8 mouse cellular contexts compared by ENCODE assay signal in the genomic region with DNA sequence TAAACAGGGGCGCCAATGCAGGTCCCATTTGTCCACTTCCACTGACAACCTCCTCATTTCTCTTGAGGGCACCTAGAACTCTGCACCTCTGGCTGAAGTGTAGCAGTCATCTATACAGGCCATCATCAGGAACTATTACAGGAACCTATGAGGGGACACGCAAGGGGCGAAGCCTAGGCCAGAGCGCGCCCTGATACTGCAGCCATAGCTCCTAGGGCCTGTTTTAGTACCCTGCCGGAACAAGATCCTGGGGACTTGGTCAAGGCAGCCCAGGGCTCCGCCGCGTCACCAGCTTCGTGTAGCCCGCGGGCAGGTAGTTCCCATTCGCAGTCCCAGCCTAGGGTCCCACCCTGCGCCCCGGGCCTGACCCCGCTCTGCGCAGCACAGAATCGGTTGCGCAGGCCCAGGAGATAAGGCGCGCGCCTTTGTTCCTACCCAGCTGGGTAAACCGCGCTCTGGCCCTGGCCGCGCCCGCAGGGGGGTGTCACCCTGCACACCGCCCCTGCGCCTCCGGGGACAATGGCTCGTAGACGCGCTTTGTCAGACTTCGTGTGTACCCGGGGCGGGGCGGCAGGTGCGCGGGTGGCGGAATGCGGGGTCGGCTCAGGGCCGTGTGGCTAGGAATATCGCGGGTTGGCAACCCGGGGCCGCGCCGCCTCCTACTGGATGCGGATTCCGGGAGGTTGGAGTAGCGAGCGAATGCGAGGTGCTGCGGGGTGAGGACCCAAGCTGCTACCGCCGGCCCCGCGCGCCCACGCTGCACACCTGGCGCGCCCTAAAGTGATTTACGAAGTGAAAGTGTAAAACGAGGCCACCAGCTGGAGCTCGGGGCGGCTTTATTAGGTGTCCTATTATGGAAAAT. TPM values are rescaled to one million over a fixed set of nuclear protein-coding genes. Genes with fewer than 3 reads are reported as not detected.
A peak's percentile ranks its signal among the peaks of the same experiment; 100 is the strongest.
DNase-seq lines count a peak whose midpoint lies in the region; ATAC-seq and TF ChIP-seq lines count a peak whose summit lies in the region.

No protein-coding gene starts in this region.

- H3K27ac ChIP-seq in heart, embryonic 16.5 days (ENCODE audit: low read length), result no peak overlapping the region
- no peak overlapping the region for H3K27ac ChIP-seq in bone marrow macrophage, adult 2 months (ENCODE audit: insufficient read depth, low read depth, low read length)
- no peak overlapping the region for H3K27ac ChIP-seq in hindbrain, embryonic 15.5 days (replicated peaks)
- no peak overlapping the region for H3K27ac ChIP-seq in midbrain, embryonic 12.5 days (replicated peaks)

- H3K9me3 ChIP-seq in heart, embryonic 16.5 days (replicated peaks; ENCODE audit: control insufficient read depth, low read length), result no peaks in the 10 kb centered on the region
- H3K9me3 ChIP-seq in hindbrain, embryonic 15.5 days, result no peaks in the 10 kb centered on the region
- no peaks in the 10 kb centered on the region for H3K9me3 ChIP-seq in midbrain, embryonic 12.5 days

- H3K9ac ChIP-seq in heart, embryonic 16.5 days (ENCODE audit: low read length), result 0 out of 2 replicates have a peak overlapping the region, but pooled peaks have one; percentile 23
- H3K9ac ChIP-seq in hindbrain, embryonic 15.5 days, result no peak overlapping the region
- H3K9ac ChIP-seq in midbrain, embryonic 12.5 days (replicated peaks), result peak overlapping the region; percentile 38; the same call in 1 of the 2 replicates

- no peak for DNase-seq in heart, adult 18-20 months
- no peak for DNase-seq in frontal cortex, adult 2 months (ENCODE audit: extremely low spot score in 1 of 2, low spot score in 1 of 2)
- no peak for DNase-seq in right cerebral cortex, adult 2 months (ENCODE audit: low spot score in 2 of 2)
- DNase-seq in cerebellum, postnatal 4 days (ENCODE audit: low spot score in 2 of 2), result no peak

- H3K4me3 ChIP-seq in heart, embryonic 16.5 days (ENCODE audit: low read length), result peak overlapping the region; percentile 60
- peak overlapping the region; percentile 65 for H3K4me3 ChIP-seq in bone marrow macrophage, adult 2 months (ENCODE audit: insufficient read depth, low read length)
- peak overlapping the region; percentile 25 for H3K4me3 ChIP-seq in hindbrain, embryonic 15.5 days
- peak overlapping the region; percentile 38 for H3K4me3 ChIP-seq in midbrain, embryonic 12.5 days

- TF ChIP-seq POLR2A in bone marrow macrophage, adult 2 months (IDR thresholded peaks at IDR 0.05; ENCODE audit: borderline replicate concordance, low read depth, low read length), result no peak

- no peak for TF ChIP-seq CTCF in bone marrow macrophage, adult 2 months (IDR thresholded peaks at IDR 0.05; ENCODE audit: low read depth, low read length)

- 4% methylated on average over 67 of the region's 67 CpGs for WGBS in heart, embryonic 16.5 days
- WGBS in hindbrain, embryonic 15.5 days, result 3% methylated on average over 67 of the region's 67 CpGs
- WGBS in midbrain, embryonic 12.5 days, result 2% methylated on average over 67 of the region's 67 CpGs

- peaks cover 61% of the 10 kb centered on the region for H3K27me3 ChIP-seq in heart, embryonic 16.5 days (ENCODE audit: control insufficient read depth, insufficient read depth, low read length)
- H3K27me3 ChIP-seq in hindbrain, embryonic 15.5 days, result peaks cover 66% of the 10 kb centered on the region
- H3K27me3 ChIP-seq in midbrain, embryonic 12.5 days, result peaks cover 75% of the 10 kb centered on the region

- H3K36me3 ChIP-seq in heart, embryonic 16.5 days (ENCODE audit: control insufficient read depth, insufficient read depth), result no peaks in the 10 kb centered on the region
- H3K36me3 ChIP-seq in hindbrain, embryonic 15.5 days, result no peaks in the 10 kb centered on the region
- H3K36me3 ChIP-seq in midbrain, embryonic 12.5 days, result no peaks in the 10 kb centered on the region

- no peak for ATAC-seq in heart, embryonic 16.5 days (replicated peaks; ENCODE audit: extremely low read depth, insufficient read depth, low FRiP score)
- peak; percentile 42; the same call in 1 of the 2 replicates for ATAC-seq in hindbrain, embryonic 15.5 days (ENCODE audit: low FRiP score, low read depth)
- ATAC-seq in midbrain, embryonic 12.5 days (ENCODE audit: low FRiP score, low read depth), result 0 out of 2 replicates have a peak, but pooled peaks have one; percentile 44

- peak overlapping the region; percentile 88 for H3K4me2 ChIP-seq in heart, embryonic 16.5 days (ENCODE audit: low read depth, low read length)
- peak overlapping the region; percentile 53 for H3K4me2 ChIP-seq in hindbrain, embryonic 15.5 days
- peak overlapping the region; percentile 58 for H3K4me2 ChIP-seq in midbrain, embryonic 12.5 days (replicated peaks)

- peaks cover 6% of the 10 kb centered on the region; the same call in 1 of the 2 replicates for H3K4me1 ChIP-seq in heart, embryonic 16.5 days (ENCODE audit: control insufficient read depth, insufficient read depth, low read length)
- H3K4me1 ChIP-seq in bone marrow macrophage, adult 2 months (ENCODE audit: control insufficient read depth, insufficient read depth, low read length), result no peaks in the 10 kb centered on the region
- H3K4me1 ChIP-seq in hindbrain, embryonic 15.5 days (replicated peaks), result peaks cover 9% of the 10 kb centered on the region
- peaks cover 10% of the 10 kb centered on the region for H3K4me1 ChIP-seq in midbrain, embryonic 12.5 days

RNA-seq across cellular contexts. Expression of a gene that starts 10.6 kb away (rescaled TPM):
- not detected in 2 replicates for polyA plus RNA-seq in heart, embryonic 16.5 days (2015; fragmentation: Nextera tagmentation; extraction: Ambion mirVana)
- not detected for total RNA-seq in heart, adult 18-20 months (2021)
- not detected in 2 replicates for polyA plus RNA-seq in bone marrow macrophage, adult 2 months (2012; ENCODE audit: insufficient read depth, insufficient read length, missing spikeins)
- polyA plus RNA-seq in hindbrain, embryonic 15.5 days (2015; fragmentation: Nextera tagmentation; extraction: Ambion mirVana), result 0.19 and 0.22 TPM in 2 replicates
- not detected in 2 replicates for polyA plus RNA-seq in midbrain, embryonic 12.5 days (2016; fragmentation: Nextera tagmentation; extraction: Ambion mirVana)
- not detected in 2 replicates for polyA plus RNA-seq in frontal cortex, adult 2 months (2012; rRNA removed)

RNA-seq across cellular contexts. Expression of a gene that starts 33.3 kb away (rescaled TPM):
- polyA plus RNA-seq in heart, embryonic 16.5 days (2015; fragmentation: Nextera tagmentation; extraction: Ambion mirVana), result 19.0 and 19.1 TPM in 2 replicates
- total RNA-seq in heart, adult 18-20 months (2021), result 10 to 100 TPM; 11.8 to 17.8 TPM
- polyA plus RNA-seq in bone marrow macrophage, adult 2 months (2012; ENCODE audit: insufficient read depth, insufficient read length, missing spikeins), result 10.7 and 12.3 TPM in 2 replicates
- 17.9 and 19.3 TPM in 2 replicates for polyA plus RNA-seq in hindbrain, embryonic 15.5 days (2015; fragmentation: Nextera tagmentation; extraction: Ambion mirVana)
- 27.9 TPM in 2 replicates for polyA plus RNA-seq in midbrain, embryonic 12.5 days (2016; fragmentation: Nextera tagmentation; extraction: Ambion mirVana)
- 19.4 and 20.6 TPM in 2 replicates for polyA plus RNA-seq in frontal cortex, adult 2 months (2012; rRNA removed)
